Mouse (Mus musculus) ES-E14 (cell line): ENCODE measurements at regions not wholly inside any gene's neighbourhood (a gene's known extent, or its start where the extent isn't known, plus 50 kb on each side); places are given as distances from the start of the nearest gene placed in this dataset.
A peak's percentile ranks its signal among the peaks of the same experiment; 100 is the strongest.

Experiments
- DNase-seq: peaks from one replicate; pipeline ENCODE4 v3.0.0-alpha.2; 2013; ENCODE audit warnings: low read depth, low spot score
- H3K27ac ChIP-seq: 2 replicates; pipeline ENCODE4 v1.5.1; 2012; ENCODE audit warnings: low read depth, mild to moderate bottlenecking, low read length, moderate library complexity, mixed read lengths; ENCODE audit not compliant: poor library complexity, insufficient read depth, severe bottlenecking
- H3K36me3 ChIP-seq: 2 replicates; pipeline ENCODE4 v1.6.1; 2012; ENCODE audit warnings: mild to moderate bottlenecking, low read length, moderate library complexity, mixed read lengths; ENCODE audit not compliant: control insufficient read depth, poor library complexity, insufficient read depth, severe bottlenecking
- H3K4me1 ChIP-seq, 2 experiments: fragments of 150-350 bp in 1 of 2; sonication (generic) in 1 of 2; 2 replicates each; pipeline ENCODE4 v1.6.1; 2012; ENCODE audit warnings: low read length in 2 of 2, mild to moderate bottlenecking in 1 of 2, mixed read lengths in 1 of 2; ENCODE audit not compliant: control insufficient read depth in 2 of 2, insufficient read depth in 2 of 2, poor library complexity in 1 of 2
- H3K4me3 ChIP-seq, 2 experiments: fragments of 150-350 bp in 1 of 2; sonication (generic) in 1 of 2; 2 replicates each; pipeline ENCODE4 v1.5.1; 2012; ENCODE audit warnings: low read length in 2 of 2, low read depth in 1 of 2, mild to moderate bottlenecking in 1 of 2, mixed read lengths in 1 of 2; ENCODE audit not compliant: insufficient read depth in 1 of 2, poor library complexity in 1 of 2, severe bottlenecking in 1 of 2
- H3K9ac ChIP-seq: 2 replicates; pipeline ENCODE4 v1.6.1; 2012; ENCODE audit warnings: low read depth, mild to moderate bottlenecking, low read length, mixed read lengths; ENCODE audit not compliant: poor library complexity, insufficient read depth, severe bottlenecking
- H3K9me3 ChIP-seq: fragments of 150-350 bp; sonication (generic); 2 replicates; pipeline ENCODE4 v1.6.1; 2012; ENCODE audit warnings: low read depth, mild to moderate bottlenecking, low read length; ENCODE audit not compliant: control insufficient read depth, insufficient read depth
- CHD2 ChIP-seq: IDR thresholded peaks from 2 replicates; pipeline ENCODE4 v1.6.1; 2014; ENCODE audit warnings: mild to moderate bottlenecking, low read depth, low read length, inconsistent platforms
- HCFC1 ChIP-seq: IDR thresholded peaks from 2 replicates; pipeline ENCODE4 v1.6.1; 2012; ENCODE audit warnings: low read length, inconsistent platforms, borderline replicate concordance; ENCODE audit not compliant: insufficient read depth
- MAFK ChIP-seq: IDR thresholded peaks from 2 replicates; pipeline ENCODE4 v1.6.1; 2014; ENCODE audit warnings: mild to moderate bottlenecking, low read depth, low read length, inconsistent platforms; ENCODE audit not compliant: insufficient read depth
- ZC3H11A ChIP-seq: IDR thresholded peaks from 2 replicates; pipeline ENCODE4 v1.6.1; 2012; ENCODE audit warnings: low read depth, mild to moderate bottlenecking, inconsistent platforms, low read length, borderline replicate concordance
- ZNF384 ChIP-seq: IDR thresholded peaks from 2 replicates; pipeline ENCODE4 v1.6.1; 2012; ENCODE audit warnings: low read depth, low read length, inconsistent platforms
- in situ Hi-C, 2 experiments: fragments of 600-800 bp; cut with MboI; formaldehyde crosslinking; loops; one replicate each; pipeline ENCODE4 v1.15.1; 2025; ENCODE audit warnings: low sequenced_read_pairs in 2 of 2, inconsistent platforms in 1 of 2; ENCODE audit not compliant: unreplicated experiment in 2 of 2

- Histone ChIP-seq H3K27ac (no peak overlapping the region), H3K9ac (no peak overlapping the region), H3K9me3 (no peaks in the 10 kb centered on the region), H3K36me3 (no peaks in the 10 kb centered on the region), H3K4me1 (no peaks in the 10 kb centered on the region), H3K4me3 (no peak overlapping the region)
- in situ Hi-C loops = no loop called here
- no peak for TF ChIP-seq ZC3H11A
- TF ChIP-seq ZNF384 = no peak
- TF ChIP-seq MAFK = no peak
- TF ChIP-seq CHD2 = no peak
- no peak for TF ChIP-seq HCFC1
- no peak for DNase-seq
Observed at GRCm38 (mm10) chr5:97304921-97305320, 87.3 kb downstream of the Naa11 start.

- Histone ChIP-seq H3K36me3 (no peaks in the 10 kb centered on the region), H3K9me3 (no peaks in the 10 kb centered on the region), H3K9ac (no peak overlapping the region), H3K4me3 (no peak overlapping the region), H3K4me1 (no peaks in the 10 kb centered on the region), H3K27ac (no peak overlapping the region)
- no peak for DNase-seq
- no peak for TF ChIP-seq MAFK
- TF ChIP-seq CHD2 = no peak
- no peak for TF ChIP-seq ZNF384
- TF ChIP-seq HCFC1 = no peak
- TF ChIP-seq ZC3H11A = no peak
- in situ Hi-C loops = no loop called here
Observed at GRCm38 (mm10) chr5:97301621-97302020, 90.6 kb downstream of the Naa11 start.

- in situ Hi-C loops = no loop called here
- no peak for TF ChIP-seq HCFC1
- TF ChIP-seq MAFK = no peak
- TF ChIP-seq ZNF384 = no peak
- no peak for TF ChIP-seq ZC3H11A
- TF ChIP-seq CHD2 = no peak
- no peaks in the 10 kb centered on the region for H3K4me1 ChIP-seq
Observed at GRCm38 (mm10) chr5:97300861-97301260, 91.3 kb downstream of the Naa11 start.

GRCm38 (mm10) chr5:97300114-97300840, 91.9 kb downstream of the Naa11 start:
- H3K36me3 ChIP-seq = no peaks in the 10 kb centered on the region

More at GRCm38 (mm10) chr5:97300861-97301260, 91.3 kb downstream of the Naa11 start:
- DNase-seq = no peak
- H3K36me3 ChIP-seq = no peaks in the 10 kb centered on the region
- H3K9me3 ChIP-seq = no peaks in the 10 kb centered on the region
- H3K4me3 ChIP-seq = no peak overlapping the region
- H3K9ac ChIP-seq = no peak overlapping the region
- no peak overlapping the region for H3K27ac ChIP-seq

GRCm38 (mm10) chr5:97299631-97300030, 92.5 kb downstream of the Naa11 start:
- DNase-seq = peak; percentile 35
- Histone ChIP-seq H3K9ac (no peak overlapping the region), H3K4me3 (no peak overlapping the region), H3K4me1 (no peaks in the 10 kb centered on the region), H3K9me3 (no peaks in the 10 kb centered on the region), H3K36me3 (no peaks in the 10 kb centered on the region), H3K27ac (no peak overlapping the region)
- in situ Hi-C loops = no loop called here
- TF ChIP-seq ZC3H11A = no peak
- TF ChIP-seq MAFK = no peak
- TF ChIP-seq ZNF384 = no peak
- TF ChIP-seq HCFC1 = no peak
- TF ChIP-seq CHD2 = no peak

More at GRCm38 (mm10) chr5:97300114-97300840, 91.9 kb downstream of the Naa11 start:
- H3K27ac ChIP-seq = no peak overlapping the region
- no peaks in the 10 kb centered on the region for H3K4me1 ChIP-seq
- no peak for DNase-seq
- TF ChIP-seq ZNF384 = no peak
- TF ChIP-seq CHD2 = no peak
- TF ChIP-seq MAFK = no peak
- no peak for TF ChIP-seq ZC3H11A
- TF ChIP-seq HCFC1 = no peak
- no peaks in the 10 kb centered on the region for H3K9me3 ChIP-seq
- no peak overlapping the region for H3K9ac ChIP-seq
- in situ Hi-C loops = no loop called here
- no peak overlapping the region for H3K4me3 ChIP-seq
